ENCODE assay signal across 25 mouse cellular contexts in the genomic region with DNA sequence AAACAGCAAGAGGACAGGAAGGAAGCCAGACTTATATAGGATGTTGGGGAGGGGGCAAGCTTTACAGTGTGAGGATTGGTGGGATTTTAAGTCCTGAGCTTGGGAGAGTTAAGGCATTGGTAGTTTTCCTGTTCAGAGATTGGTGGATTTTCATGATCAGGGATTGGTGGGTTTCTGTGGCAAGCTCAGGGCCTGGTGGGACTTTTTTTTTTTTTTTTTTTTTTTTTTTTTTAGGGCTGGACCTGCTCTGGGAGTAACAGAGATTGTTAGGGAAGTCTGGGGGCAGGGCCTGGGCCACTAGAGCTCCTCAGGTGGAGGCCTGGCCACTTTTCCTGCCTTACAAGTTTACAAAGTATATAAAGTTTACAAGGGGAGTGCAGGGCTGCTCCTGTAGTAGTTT. TPM values are rescaled to one million over a fixed set of nuclear protein-coding genes. Genes with fewer than 3 reads are reported as not detected.
DNase-seq lines count a peak whose midpoint lies in the region; ATAC-seq and TF ChIP-seq lines count a peak whose summit lies in the region.
"Had no signal": no experiment of that assay in that cellular context is flagged by ENCODE, and none has a peak within 500 bp of the region (broad histone marks: within the 10 kb centered on the region; RNA-seq: fewer than 3 reads in every experiment).

No protein-coding gene starts in this region.

- H3K27me3 ChIP-seq in limb, embryonic 12.5 days: no peaks in the 10 kb centered on the region
- no peaks in the 10 kb centered on the region for H3K27me3 ChIP-seq in limb, embryonic 10.5 days (ENCODE audit: low read depth, poor library complexity, severe bottlenecking)
- no peaks in the 10 kb centered on the region for H3K27me3 ChIP-seq in testis, adult 2 months (ENCODE audit: control insufficient read depth, insufficient read depth, low read length)
- no peaks in the 10 kb centered on the region for H3K27me3 ChIP-seq in embryonic facial prominence, embryonic 10.5 days (replicated peaks; ENCODE audit: low read depth, poor library complexity, severe bottlenecking)
- H3K27me3 ChIP-seq: CH12.LX; embryonic facial prominence, embryonic 13.5 days; embryonic facial prominence, embryonic 15.5 days; forebrain, embryonic 12.5 days; Patski had no signal

- no peak for DNase-seq in limb, embryonic 10.5 days (ENCODE audit: low spot score)
- no peak for DNase-seq in testis, postnatal 10 days (ENCODE audit: low spot score)
- DNase-seq in embryonic facial prominence, embryonic 10.5 days (ENCODE audit: low spot score): no peak
- DNase-seq: adrenal gland, adult 8-10 months; adrenal gland, postnatal 14 days; adrenal gland, postnatal 36 days; B cell, adult 2 months; cerebellum, adult 11-12 months; cerebellum, adult 2 months; cerebellum, adult 9-10 months; cerebellum, postnatal 10 days; cerebellum, postnatal 25 days had no signal

- no peak for TF ChIP-seq CTCF in testis, adult 2 months (IDR thresholded peaks at IDR 0.05; ENCODE audit: control insufficient read depth, insufficient read depth, insufficient replicate concordance, low read depth, low read length)

- no peak for TF ChIP-seq POLR2A in testis, adult 2 months (IDR thresholded peaks at IDR 0.05; ENCODE audit: control insufficient read depth, low read depth, low read length)

- H3K27ac ChIP-seq in limb, embryonic 12.5 days: 0 out of 2 replicates have a peak overlapping the region, but pooled peaks have one; percentile 25
- no peak overlapping the region for H3K27ac ChIP-seq in limb, embryonic 10.5 days
- no peak overlapping the region for H3K27ac ChIP-seq in testis, adult 2 months (ENCODE audit: control insufficient read depth, insufficient read depth, low read depth, low read length)
- no peak overlapping the region for H3K27ac ChIP-seq in embryonic facial prominence, embryonic 10.5 days (replicated peaks)
- H3K27ac ChIP-seq: embryonic facial prominence, embryonic 13.5 days; embryonic facial prominence, embryonic 15.5 days; forebrain, embryonic 10.5 days; forebrain, embryonic 12.5 days had no signal

- H3K36me3 ChIP-seq in limb, embryonic 12.5 days: 0 out of 2 replicates have a peak, but pooled peaks cover 7% of the 10 kb centered on the region
- H3K36me3 ChIP-seq in limb, embryonic 10.5 days: no peaks in the 10 kb centered on the region
- H3K36me3 ChIP-seq in testis, adult 2 months (ENCODE audit: control insufficient read depth, insufficient read depth, low read length): no peaks in the 10 kb centered on the region
- no peaks in the 10 kb centered on the region for H3K36me3 ChIP-seq in embryonic facial prominence, embryonic 10.5 days (replicated peaks)
- H3K36me3 ChIP-seq: forebrain, embryonic 10.5 days; forebrain, embryonic 12.5 days had no signal

- H3K4me2 ChIP-seq in limb, embryonic 12.5 days: no peak overlapping the region
- H3K4me2 ChIP-seq: embryonic facial prominence, embryonic 13.5 days; embryonic facial prominence, embryonic 15.5 days; forebrain, embryonic 12.5 days had no signal

- no peak overlapping the region for H3K9ac ChIP-seq in limb, embryonic 12.5 days (replicated peaks)
- H3K9ac ChIP-seq: embryonic facial prominence, embryonic 13.5 days; embryonic facial prominence, embryonic 15.5 days; forebrain, embryonic 12.5 days had no signal

- H3K4me3 ChIP-seq in limb, embryonic 12.5 days (replicated peaks): no peak overlapping the region
- H3K4me3 ChIP-seq in limb, embryonic 10.5 days: no peak overlapping the region
- peak overlapping the region; percentile 81; the same call in 1 of the 2 replicates for H3K4me3 ChIP-seq in testis, adult 2 months (ENCODE audit: control insufficient read depth, low read depth, low read length)
- H3K4me3 ChIP-seq in embryonic facial prominence, embryonic 10.5 days: no peak overlapping the region
- H3K4me3 ChIP-seq: embryonic facial prominence, embryonic 13.5 days; embryonic facial prominence, embryonic 15.5 days; erythroblast, embryonic 14.5 days; forebrain, embryonic 10.5 days; forebrain, embryonic 12.5 days had no signal

- ATAC-seq in limb, embryonic 12.5 days (ENCODE audit: insufficient number of reproducible peaks, insufficient read depth, low FRiP score, low TSS enrichment, low read depth): no peak
- ATAC-seq: activated CD4-positive, CD25-positive, alpha-beta regulatory T cell, adult 4 months; CD4-positive, CD25-positive, alpha-beta regulatory T cell, adult 4 months; forebrain, embryonic 14.5 days; forebrain, embryonic 16.5 days; Patski had no signal

- peaks cover 14% of the 10 kb centered on the region for H3K9me3 ChIP-seq in limb, embryonic 12.5 days
- H3K9me3 ChIP-seq in limb, embryonic 10.5 days (replicated peaks): no peaks in the 10 kb centered on the region
- H3K9me3 ChIP-seq in embryonic facial prominence, embryonic 10.5 days: 0 out of 2 replicates have a peak, but pooled peaks cover 5% of the 10 kb centered on the region
- H3K9me3 ChIP-seq: embryonic facial prominence, embryonic 13.5 days had no signal

- H3K4me1 ChIP-seq in limb, embryonic 12.5 days (replicated peaks): no peaks in the 10 kb centered on the region
- no peaks in the 10 kb centered on the region for H3K4me1 ChIP-seq in limb, embryonic 10.5 days
- no peaks in the 10 kb centered on the region for H3K4me1 ChIP-seq in testis, adult 2 months (ENCODE audit: control insufficient read depth, insufficient read depth, low read length)
- peaks cover 4% of the 10 kb centered on the region; the same call in 1 of the 2 replicates for H3K4me1 ChIP-seq in embryonic facial prominence, embryonic 10.5 days
- H3K4me1 ChIP-seq: embryonic facial prominence, embryonic 13.5 days; embryonic facial prominence, embryonic 15.5 days; forebrain, embryonic 10.5 days; forebrain, embryonic 12.5 days had no signal

RNA-seq across cellular contexts. Expression of gene Mphosph8, which starts 18.6 kb away (rescaled TPM):
- polyA plus RNA-seq in limb, embryonic 12.5 days (2016; fragmentation: Nextera tagmentation; extraction: Ambion mirVana): 41.5 and 46.6 TPM in 2 replicates
- 29.3 and 41.7 TPM in 2 replicates for polyA plus RNA-seq in limb, embryonic 10.5 days (2016; fragmentation: Nextera tagmentation; extraction: Ambion mirVana)
- polyA plus RNA-seq in testis, adult 2 months (2012; rRNA removed): 21.0 and 24.7 TPM in 2 replicates
- polyA plus RNA-seq in embryonic facial prominence, embryonic 10.5 days (2016; fragmentation: Nextera tagmentation; extraction: Ambion mirVana): 33.0 and 38.4 TPM in 2 replicates
